Mouse (Mus musculus) embryo, embryonic 10 days (tissue): Measurements from ENCODE around the gene Dok5.

Source experiments
- DNase-seq: peaks from one replicate; pipeline ENCODE4 v3.0.0-alpha.2; 2015; ENCODE audit warnings: low spot score

Dok5 gene

DNA sequence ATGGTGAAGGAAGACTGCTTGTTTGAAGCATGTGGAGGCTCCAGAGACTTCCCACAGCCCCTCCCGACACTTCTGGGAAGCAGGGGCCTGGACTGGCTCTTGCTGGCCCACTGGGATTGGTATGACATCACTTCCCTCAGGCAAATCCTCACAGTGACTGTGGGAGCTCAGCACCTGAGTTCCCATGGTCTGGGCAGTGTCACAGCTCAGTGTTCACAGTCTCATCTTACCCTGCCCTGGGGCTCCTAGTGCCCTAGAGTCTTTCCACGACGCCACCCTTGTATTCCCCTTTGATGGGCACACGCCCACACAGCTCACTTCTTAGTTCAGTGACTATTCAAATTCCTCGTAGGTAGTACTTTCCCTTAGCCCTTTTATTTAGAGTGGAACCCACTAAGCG, 71.4 kb downstream of the Dok5 start:
- no peak for DNase-seq

DNA sequence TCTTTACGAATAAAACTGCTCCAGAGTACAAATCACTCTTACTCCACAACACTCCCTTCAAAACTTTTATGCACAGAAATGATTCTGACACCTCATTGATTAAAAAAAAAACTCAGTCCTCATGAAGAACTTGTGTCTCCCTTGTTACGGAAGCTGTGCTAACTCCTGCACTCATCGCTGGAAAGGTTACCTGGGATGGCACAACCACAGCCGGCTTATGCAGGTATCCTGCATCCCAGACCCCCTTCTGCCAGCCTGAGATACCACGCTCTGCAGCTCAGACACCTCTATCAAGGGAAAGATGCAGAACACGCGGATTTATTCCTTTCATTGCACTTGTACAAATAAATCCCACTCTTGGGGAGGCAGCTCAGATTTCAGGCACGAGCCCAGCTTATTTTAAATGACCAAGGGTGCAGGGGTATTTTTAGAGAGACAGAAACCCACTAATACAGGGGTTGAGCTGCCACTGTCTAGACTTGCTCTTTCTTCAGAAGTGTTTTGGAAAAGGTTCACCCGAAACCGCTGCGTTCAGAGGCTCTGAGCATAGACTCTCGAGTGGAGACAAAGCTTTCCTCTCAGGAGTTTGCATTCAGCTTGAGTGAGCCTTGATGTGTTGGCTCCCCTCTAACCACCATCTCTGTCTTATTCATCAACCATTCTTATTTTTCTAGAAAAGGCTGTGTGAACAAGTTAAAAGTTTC, 76.1 kb downstream of the Dok5 start:
- DNase-seq = no peak

DNA sequence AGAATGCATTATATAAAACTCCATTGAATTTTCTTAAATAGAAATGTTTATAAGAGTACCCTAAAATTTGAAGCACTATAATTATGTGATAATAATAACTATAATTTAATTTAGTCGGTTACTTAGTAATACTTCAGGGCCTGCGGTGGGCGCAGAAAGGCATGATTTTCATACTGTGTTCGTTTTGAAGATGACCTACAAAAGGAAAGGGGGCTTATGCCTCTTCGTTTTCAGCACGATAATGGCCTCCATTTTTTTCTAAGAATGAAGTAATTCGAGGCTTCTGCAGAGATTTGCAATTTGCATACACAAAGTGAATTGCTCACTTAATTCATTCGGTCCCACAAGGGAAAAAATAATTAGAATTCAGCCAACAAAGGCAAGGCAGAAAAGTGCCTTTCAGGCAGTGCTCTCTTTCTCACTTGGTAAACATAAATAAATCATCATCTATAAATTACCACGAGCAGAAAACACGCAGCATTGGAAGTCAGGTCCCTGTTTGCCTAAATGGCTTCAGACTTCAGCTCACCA, 76.7 kb downstream of the Dok5 start:
- DNase-seq = no peak

DNA sequence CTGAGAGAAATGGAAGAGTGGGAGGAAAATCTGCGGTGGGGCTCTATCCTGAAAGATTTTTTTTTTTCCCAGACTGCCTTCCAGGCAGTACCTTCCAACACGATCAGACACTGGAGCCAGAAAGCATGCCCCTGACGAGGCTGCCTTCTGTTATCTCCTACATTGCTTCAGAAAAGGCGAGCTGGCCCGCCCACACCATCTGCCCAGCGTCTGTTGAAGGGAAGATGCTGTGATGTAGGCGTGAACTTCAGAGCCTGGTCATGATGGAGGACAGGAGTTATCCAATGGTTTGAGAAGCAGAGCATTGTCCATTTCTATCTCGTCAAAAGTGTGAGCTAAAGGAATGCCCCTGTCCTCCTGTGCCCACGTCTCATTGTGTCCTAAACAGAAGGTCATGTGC, 79.7 kb downstream of the Dok5 start:
- DNase-seq = no peak

GRCm38 (mm10) chr2:170816302-170816701, 84.7 kb downstream of the Dok5 start:
- DNase-seq = no peak

DNA sequence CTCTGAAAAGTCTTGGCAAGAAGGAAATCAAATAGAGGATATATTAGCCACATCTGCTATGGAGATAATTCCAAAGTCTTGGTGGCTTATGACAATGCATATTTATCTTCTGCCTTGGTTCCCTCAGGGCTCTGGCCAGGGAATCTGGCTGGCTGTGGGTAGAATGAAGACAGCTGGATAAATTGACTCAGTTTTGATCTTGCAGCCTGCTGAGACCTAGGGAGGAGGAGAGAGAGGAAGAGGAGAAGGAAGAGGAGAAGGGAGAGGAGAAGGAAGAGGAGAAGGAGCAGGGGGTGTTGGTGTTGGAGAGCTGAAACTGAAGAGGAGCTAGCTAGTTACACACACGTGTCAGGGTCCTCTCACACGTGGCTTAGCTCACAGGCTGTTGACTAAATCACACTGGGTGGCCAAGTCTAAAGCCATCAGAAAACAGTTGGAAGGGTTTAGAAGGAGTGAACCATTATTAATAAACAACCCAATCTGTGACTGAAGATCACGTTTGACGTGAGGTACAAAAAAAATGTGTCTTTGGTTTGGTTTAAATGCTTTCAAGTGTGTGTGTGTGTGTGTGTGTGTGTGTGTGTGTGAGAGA, 85.6 kb downstream of the Dok5 start:
- no peak for DNase-seq

GRCm38 (mm10) chr2:170826821-170827441, 95.3 kb downstream of the Dok5 start:
- DNase-seq = peak; percentile 42

- no peak for DNase-seq
These were observed 97.2 kb downstream of the Dok5 start for GRCm38 (mm10) chr2:170828757-170829156.

DNA sequence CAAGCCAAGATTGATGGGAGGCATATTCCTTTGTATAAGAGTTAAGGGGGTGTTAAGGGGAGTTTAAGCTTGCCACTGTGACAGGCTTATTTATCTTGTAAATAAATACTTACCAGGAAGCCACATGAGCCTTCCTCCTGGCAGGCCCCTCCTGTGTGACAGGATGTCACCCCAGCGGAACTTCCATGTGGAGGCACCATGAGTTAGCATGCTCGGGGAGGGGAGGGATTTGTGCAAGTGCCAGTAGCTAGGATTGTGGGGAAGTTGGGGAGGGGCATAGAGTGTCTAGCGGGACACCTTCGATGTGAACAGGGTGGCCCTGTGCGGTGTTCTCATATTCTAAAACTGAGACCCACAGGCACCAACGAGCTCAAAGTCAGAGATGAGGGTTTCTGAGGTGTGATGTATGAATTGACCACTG, 97.6 kb downstream of the Dok5 start:
- no peak for DNase-seq

GRCm38 (mm10) chr2:170829988-170830387, 98.4 kb downstream of the Dok5 start:
- no peak for DNase-seq

DNA sequence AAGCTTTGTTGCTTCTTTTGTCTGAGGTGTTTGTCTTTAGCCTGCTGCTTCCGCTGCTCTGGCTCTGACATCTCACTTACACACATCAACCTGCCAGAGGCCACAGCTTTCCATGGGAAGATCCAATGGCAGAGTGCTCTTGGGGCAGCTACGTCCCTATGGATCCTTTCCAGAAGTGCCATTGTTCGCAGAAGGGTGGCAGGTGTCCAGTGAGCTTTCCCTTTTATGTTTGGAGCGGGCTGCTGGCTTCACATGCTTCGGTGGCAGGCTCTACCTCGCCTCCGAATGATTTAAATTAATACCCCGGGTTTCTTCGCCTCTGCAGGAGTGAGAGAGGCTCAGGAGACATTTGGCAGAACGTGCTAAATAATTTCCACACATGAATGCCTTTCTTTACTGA, 105.3 kb downstream of the Dok5 start:
- DNase-seq = peak; percentile 27

DNA sequence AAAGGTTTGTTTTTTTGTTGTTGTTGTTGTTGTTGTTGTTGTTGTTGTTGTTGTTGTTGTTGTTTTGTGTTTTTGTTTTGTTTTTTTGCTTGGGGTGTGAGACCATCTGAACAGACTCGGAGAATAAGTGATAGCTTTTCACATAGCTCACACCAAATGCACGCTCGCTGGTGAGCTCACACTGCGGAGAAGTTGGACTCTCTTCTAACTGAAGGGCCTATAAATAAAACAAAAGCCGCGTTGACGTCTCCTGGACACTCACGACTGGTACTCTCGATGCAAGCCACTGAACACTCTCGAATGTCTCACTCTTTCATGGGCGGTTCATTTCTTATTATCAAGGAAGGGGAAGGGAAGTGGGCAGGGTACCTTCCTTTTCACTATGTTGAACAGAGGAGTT, 105.8 kb downstream of the Dok5 start:
- no peak for DNase-seq

DNA sequence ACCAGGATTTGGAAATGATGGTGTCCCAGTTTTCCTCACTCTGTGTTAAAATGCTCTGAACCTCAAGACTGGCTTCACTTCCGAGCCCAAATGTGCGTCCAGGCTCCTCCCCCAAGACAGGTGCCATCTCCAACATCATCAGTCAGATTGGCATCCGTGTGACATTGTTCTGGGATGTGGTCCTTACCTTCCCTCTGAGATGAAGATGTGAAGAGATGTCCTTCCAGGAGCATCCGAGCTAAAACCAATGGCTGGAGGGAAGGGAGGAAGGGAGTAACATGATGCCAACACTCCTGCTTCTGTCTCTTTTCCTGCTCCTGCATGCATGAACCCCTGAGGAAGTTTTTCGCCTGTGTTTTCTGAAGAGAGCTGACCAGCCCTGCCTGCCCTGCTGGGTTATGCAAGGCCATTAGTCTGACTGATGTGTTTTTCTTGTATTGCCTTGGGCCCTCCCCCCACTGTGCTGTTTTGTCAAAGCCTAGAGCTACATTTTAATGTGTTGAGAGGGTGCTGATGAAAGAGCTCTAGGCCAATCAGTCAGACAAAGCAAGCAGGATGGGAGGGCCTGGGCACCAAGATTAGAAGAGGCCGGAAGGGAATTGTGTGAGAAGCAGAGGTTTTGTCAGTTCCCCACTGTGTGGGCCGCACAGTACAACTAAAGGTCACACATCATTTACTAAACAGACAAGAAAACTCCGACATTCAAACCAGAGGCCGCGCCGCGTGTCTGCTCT, 106.4 kb downstream of the Dok5 start:
- DNase-seq = peak; percentile 87

DNA sequence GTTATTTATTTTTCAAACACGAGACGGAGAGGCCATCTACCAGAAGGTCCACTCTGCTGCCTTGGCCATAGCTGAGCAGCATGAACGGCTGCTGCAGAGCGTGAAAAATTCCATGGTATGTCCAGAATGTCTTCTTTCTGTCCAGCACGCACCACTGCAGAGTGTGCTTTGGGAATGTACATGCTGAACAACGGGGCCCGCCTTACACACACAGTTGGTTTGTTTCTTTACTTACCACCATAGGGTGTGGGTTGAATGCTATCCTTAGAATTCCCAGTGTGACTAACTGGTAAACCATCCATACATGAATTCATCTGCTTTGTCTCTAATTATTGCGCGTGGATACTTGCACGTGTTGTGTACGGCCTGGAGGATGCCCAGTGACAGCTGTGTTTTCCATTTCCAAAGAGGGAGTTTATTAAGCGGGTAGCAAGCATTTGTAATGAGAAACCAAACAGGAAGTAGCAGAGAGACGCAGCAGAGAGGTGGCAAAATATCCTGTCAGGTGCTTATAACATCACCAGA, 109.9 kb downstream of the Dok5 start:
- DNase-seq = peak; percentile 20

DNA sequence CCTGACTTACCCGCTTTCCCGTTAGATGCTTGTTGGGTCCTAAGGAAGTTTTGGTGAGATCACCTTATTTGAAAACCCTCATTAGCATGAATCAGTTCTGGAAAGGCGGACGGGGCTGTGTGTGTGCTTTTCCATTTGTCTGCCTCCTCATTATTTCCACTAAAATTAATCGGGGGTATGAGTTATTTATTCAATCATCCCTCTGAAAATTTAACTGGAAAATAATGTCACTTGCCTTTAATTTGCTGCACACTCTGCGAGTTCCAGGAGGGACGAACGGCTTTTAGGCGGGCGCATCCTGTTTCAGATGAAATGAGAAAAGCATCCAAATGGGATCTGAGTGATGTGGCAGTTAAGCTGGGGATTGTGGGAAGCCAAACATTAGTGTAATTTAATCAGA, 113.9 kb downstream of the Dok5 start:
- DNase-seq = no peak

- no peak for DNase-seq
These were observed 118.5 kb downstream of the Dok5 start for GRCm38 (mm10) chr2:170850058-170850457.

- no peak for DNase-seq
These were observed 120.7 kb downstream of the Dok5 start for GRCm38 (mm10) chr2:170852337-170852736.

DNA sequence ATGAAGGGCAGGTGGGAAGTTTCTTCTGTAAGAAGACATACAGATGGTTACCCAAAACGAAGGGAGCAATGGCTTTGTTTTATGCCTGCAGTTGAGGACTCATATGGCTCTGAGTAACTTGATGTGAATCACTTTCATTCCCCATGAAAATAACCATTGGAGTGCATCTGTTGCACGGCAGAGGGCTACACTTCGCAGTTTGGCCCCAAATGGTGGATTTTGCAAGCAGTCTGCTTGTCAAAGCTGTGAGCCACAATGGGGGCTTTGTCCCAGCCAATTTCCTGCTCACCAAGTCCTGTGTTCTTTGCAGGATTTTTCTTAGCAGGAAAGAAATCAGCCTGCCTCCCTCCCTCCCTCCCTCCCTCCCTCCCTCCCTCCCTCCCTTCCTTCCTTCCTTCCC, 123.6 kb downstream of the Dok5 start:
- DNase-seq = no peak

DNA sequence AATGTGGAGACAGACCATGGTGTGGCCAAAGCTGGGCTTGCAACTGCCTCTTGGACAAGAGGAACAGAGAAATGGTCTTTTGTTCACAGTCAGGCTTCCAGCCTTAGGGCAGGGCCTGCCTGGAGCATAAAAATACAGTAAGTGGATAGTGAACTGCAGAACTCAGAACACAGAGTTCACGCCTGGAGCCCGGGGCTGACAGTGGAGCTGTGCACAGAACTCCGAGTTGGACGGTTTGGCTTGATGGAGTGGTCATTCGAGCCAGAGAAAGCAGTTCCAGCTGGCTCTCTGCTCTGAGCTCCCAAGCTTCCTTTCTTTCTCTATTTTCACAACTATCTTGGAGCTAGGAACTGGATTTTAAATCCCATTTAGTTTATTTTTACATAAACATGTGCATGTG, 124.5 kb downstream of the Dok5 start:
- no peak for DNase-seq

DNA sequence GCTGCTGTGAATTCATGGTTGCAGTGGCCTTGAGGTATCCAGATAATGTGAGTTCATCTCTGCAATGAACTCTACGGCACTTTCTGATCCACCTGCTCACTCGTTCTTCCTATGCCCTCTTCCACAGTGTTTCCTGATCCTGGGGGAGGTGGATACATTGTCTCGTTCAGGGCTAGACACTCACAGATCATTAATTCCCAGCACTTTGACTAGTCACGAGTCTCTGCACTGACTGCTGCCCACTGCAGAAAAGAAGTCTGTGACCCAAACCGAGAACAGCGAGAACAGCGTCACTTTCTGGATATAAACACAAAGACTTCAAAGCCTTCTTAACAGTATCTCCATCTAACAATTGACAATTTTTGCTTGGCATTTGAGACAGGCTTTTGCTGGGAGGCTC, 125.9 kb downstream of the Dok5 start:
- DNase-seq = no peak

- no peak for DNase-seq
These were observed 127.0 kb downstream of the Dok5 start for GRCm38 (mm10) chr2:170858640-170859039.

DNA sequence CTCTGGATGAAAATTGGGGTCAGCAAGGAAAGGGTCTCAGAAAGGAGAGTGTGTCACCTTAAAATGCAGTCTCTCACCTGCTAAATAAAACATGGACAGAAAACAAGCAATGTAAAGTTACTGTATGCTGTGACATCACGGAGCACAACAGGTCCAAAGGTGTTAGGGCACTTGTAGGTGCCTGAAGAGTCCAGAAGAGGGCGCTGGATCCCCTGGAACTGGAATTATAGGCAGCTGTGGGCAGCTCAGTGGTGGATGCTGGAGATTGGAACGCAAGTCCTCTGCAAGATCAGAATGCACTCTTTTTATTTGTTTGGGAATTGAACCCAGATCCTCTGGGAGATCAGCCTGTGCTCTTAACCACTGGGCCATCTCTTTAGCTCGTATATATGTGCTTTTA, 129.0 kb downstream of the Dok5 start:
- no peak for DNase-seq
